Mouse (Mus musculus): Measurements from ENCODE around the gene D17H6S53E. TPM values are rescaled to one million over a fixed set of nuclear protein-coding genes. Genes with fewer than 3 reads are reported as not detected.
"Not testable (repeated sequence)": the region's sequence is repeated elsewhere in the genome, so short reads cannot be mapped to it uniquely, and the experiment has no call there.

Gene D17H6S53E
- total RNA-seq, 2 experiments from 2014 or later: 28.8 to 34.6 TPM

GRCm38 (mm10) chr17:35100196-35100765, 25.9 kb upstream of the D17H6S53E start:
- no peak for DNase-seq (ENCODE audit: low spot score in 2 of 2)

- no peak for DNase-seq (ENCODE audit: low spot score in 2 of 2)
These were observed 25.0 kb upstream of the D17H6S53E start for GRCm38 (mm10) chr17:35101161-35101560.

- DNase-seq (ENCODE audit: low spot score in 2 of 2): no peak
These were observed 23.9 kb upstream of the D17H6S53E start for GRCm38 (mm10) chr17:35102299-35102698.

- DNase-seq (ENCODE audit: low spot score in 2 of 2): no peak
These were observed 22.9 kb upstream of the D17H6S53E start for GRCm38 (mm10) chr17:35103221-35103690.

- DNase-seq (ENCODE audit: low spot score in 2 of 2): no peak
These were observed 22.1 kb upstream of the D17H6S53E start for GRCm38 (mm10) chr17:35104079-35104478.

- no peak for DNase-seq (ENCODE audit: low spot score in 2 of 2)
These were observed 21.4 kb upstream of the D17H6S53E start for GRCm38 (mm10) chr17:35104754-35105153.

GRCm38 (mm10) chr17:35105740-35106389, 20.3 kb upstream of the D17H6S53E start:
- DNase-seq (ENCODE audit: low spot score in 2 of 2): no peak

- no peak for DNase-seq (ENCODE audit: low spot score in 2 of 2)
These were observed 19.7 kb upstream of the D17H6S53E start for GRCm38 (mm10) chr17:35106522-35106921.

- no peak for DNase-seq (ENCODE audit: low spot score in 2 of 2)
These were observed 18.1 kb upstream of the D17H6S53E start, which contains the start of gene Ly6g5c for GRCm38 (mm10) chr17:35108097-35108496. Ly6g5c (plus strand) TSS chr17:35108279.

GRCm38 (mm10) chr17:35111774-35112173, 14.4 kb upstream of the D17H6S53E start:
- DNase-seq (ENCODE audit: low spot score in 2 of 2): no peak

- no peak for DNase-seq (ENCODE audit: low spot score in 2 of 2)
These were observed 10.8 kb upstream of the D17H6S53E start, which contains the start of gene Ly6g5b for GRCm38 (mm10) chr17:35115046-35116019. Ly6g5b (minus strand) TSS chr17:35115428.

GRCm38 (mm10) chr17:35120745-35121142, 5.4 kb upstream of the D17H6S53E start:
- no peak for DNase-seq (ENCODE audit: low spot score in 2 of 2)

GRCm38 (mm10) chr17:35121143-35121799, 4.9 kb upstream of the D17H6S53E start, which contains the start of gene Gpank1:
Gpank1 (plus strand) TSS chr17:35121455.
- peak; percentile 92 to 94 for DNase-seq (ENCODE audit: low spot score in 2 of 2)

- DNase-seq (ENCODE audit: low spot score in 2 of 2): no peak
These were observed 4.3 kb upstream of the D17H6S53E start, which contains the start of gene Csnk2b for GRCm38 (mm10) chr17:35121871-35122303. Csnk2b (minus strand) TSS chr17:35122053.

GRCm38 (mm10) chr17:35123287-35123686, 2.9 kb upstream of the D17H6S53E start:
- not testable (repeated sequence) for DNase-seq (ENCODE audit: low spot score in 2 of 2)

- DNase-seq (ENCODE audit: low spot score in 2 of 2): not testable (repeated sequence)
These were observed 1.8 kb upstream of the D17H6S53E start for GRCm38 (mm10) chr17:35124261-35124896.

GRCm38 (mm10) chr17:35125081-35125480, 1.1 kb upstream of the D17H6S53E start:
- DNase-seq (ENCODE audit: low spot score in 2 of 2): no peak

- DNase-seq (ENCODE audit: low spot score in 2 of 2): no peak
These were observed 595 bp upstream of the D17H6S53E start for GRCm38 (mm10) chr17:35125578-35125977.

GRCm38 (mm10) chr17:35127017-35127416, 844 bp downstream of the D17H6S53E start:
- no peak for DNase-seq (ENCODE audit: low spot score in 2 of 2)

- DNase-seq (ENCODE audit: low spot score in 2 of 2): no peak
These were observed 2.8 kb downstream of the D17H6S53E start for GRCm38 (mm10) chr17:35128996-35129395.
